Mouse (Mus musculus) kidney, postnatal 10 days (tissue): ENCODE data around the gene Commd1.
A peak's percentile ranks its signal among the peaks of the same experiment; 100 is the strongest.

Experiments used
- DNase-seq: peaks from one replicate; pipeline ENCODE4 v3.0.0; 2021; ENCODE audit warnings: mixed read lengths

Commd1 gene

GRCm38 (mm10) chr11:22937716-22938316, 44.4 kb downstream of the Commd1 start:
- DNase-seq, result no peak

DNA sequence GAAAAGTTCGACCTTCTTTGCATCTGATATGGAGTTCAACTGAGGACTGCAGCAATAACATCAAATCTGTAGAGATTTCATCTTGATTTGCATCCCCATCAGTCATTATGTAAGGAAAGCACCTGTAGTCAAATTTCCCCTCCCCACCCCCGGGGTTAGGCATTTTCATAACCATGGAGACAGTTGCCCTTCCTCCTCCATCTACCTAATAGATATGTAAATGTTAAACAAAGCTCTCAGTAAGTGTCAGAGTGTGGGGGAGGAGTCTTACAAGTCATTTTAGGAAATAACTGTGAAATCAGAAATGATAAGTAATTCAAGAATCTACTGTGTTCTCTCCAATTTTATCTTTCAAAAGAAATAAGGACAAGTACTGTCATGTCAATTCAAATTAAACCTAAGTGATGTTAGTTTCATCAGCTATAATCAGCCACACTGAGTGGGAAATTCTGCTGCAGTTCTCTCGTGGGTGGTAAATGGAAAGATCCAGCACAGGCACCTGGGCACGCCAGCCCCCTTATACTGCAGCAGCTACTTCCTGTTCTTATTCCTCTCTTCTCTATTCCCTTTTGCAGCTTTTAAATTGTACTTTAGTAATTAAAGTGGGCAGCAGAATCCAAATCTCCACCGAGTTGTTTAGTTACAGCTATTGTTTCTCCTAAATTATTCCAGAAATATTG, 45.6 kb downstream of the Commd1 start:
- no peak for DNase-seq

DNA sequence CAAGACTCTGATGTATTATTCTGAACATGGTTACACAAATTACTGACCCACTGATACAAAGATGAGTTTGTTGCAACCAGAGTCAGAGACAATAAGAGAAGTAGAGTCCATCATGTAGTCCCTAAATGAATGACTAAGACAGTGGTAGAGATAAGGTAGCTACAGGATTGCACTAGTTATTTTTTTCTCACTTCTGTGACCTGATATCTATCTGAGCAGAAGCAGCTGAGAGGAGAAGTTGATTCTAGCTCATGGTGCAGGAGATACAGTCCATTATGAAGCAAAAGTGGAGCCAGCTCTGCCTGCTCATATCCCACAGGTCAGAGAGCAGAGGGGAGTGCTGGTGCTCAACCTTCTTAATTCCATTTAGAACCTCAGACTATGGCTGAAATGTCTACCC, 50.0 kb downstream of the Commd1 start:
- DNase-seq, result no peak

- DNase-seq, result no peak
Measured at GRCm38 (mm10) chr11:22931320-22931905, 50.8 kb downstream of the Commd1 start.

DNA sequence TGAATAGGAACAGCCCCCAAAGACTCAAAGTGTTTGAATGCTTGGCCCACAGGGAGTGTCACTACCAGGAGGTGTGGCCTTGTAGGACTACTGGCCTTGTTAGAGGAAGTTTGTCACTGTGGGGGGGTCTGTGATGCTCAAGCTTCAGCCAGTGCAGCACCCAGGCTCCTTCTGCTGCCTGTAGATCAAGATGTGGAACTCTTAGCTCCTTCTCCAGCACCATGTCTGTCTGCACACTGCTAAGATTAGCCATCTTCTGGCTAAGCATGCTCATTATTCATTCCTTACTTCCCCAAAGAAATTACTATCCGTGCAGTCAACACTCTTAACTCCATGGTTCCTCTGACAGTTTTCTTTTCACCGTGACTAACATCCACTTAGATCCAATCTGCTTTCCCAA, 52.1 kb downstream of the Commd1 start:
- DNase-seq, result no peak

GRCm38 (mm10) chr11:22928586-22929169, 53.5 kb downstream of the Commd1 start:
- DNase-seq, result no peak

DNA sequence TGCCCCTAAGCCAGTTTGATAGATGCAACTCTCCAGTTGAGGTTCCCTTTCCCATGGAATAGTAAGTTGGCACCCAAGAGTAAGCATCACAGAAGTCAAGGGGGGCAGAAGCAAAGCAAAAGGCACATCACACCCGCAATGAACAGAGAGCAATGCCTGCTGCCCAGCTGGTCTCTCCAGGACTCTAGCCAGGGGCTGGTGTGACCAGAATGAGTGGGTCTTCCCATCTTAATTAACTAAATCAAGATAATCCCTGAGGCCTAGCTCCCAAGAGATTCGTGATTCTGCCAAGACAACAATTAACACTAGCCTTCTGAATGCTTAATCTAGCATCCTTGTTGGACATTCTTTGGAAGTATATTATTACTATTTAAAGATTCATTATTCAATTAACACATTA, 58.6 kb downstream of the Commd1 start:
- DNase-seq, result no peak

- no peak for DNase-seq
Measured at GRCm38 (mm10) chr11:22922546-22922945, 59.6 kb downstream of the Commd1 start.

DNA sequence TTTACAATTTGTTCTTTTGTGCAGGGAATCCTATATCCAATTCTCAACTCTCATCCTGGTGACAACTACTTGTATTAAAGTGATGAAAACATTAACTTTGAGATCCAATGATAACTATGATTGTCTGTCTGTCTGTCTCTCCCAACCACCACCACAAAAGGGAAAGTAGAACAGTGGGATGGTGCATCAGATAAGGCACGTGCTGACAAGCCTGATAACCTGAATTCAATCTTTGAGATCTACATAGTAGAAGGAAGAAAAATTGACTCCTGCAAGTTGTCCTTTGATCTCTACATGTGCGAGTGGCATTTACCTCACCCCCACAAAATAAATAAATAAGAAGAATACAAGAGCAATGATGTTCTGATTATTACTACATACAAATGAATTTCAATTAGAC, 62.8 kb downstream of the Commd1 start:
- no peak for DNase-seq

- DNase-seq, result no peak
Measured at GRCm38 (mm10) chr11:22917786-22918185, 64.4 kb downstream of the Commd1 start.

- no peak for DNase-seq
Measured at GRCm38 (mm10) chr11:22913744-22914143, 68.4 kb downstream of the Commd1 start.

DNA sequence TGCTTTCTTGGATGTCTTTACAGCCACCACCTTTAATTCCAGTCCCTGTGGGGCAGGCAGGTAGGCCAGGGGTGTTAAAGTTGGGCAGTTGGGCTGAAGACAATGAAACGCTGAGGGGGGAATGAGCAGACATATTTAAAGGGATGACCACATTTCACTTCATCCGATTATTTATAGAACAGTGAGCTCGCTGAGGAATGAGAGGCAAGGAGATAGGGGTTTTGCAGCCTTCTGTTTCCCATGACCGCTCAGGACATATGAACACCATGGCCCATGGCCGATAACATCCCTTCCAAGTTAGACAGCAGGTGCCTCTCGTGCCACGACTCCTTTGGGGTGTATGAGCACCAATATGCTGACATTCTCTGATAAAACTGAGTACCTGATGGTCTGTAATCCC, 70.4 kb downstream of the Commd1 start:
- DNase-seq, result no peak

DNA sequence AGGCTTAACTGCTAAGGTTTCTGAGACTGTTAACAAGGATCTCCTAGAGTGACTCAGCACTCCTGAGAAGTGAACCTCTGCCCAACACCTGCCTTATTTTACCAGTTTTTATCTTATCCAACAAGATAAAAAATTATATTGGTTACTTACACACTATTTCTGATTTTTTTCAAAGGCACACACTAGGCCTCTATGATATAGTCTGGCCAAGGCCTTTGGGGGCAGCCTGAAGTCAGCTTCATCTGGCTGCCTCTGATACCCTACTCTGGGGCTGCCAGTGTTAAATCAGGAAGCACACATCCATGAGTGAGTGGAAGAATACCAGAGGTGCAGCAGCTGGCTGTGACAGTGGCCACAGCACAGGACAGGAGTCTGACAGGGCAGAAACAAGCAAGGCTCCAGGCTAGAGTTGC, 75.7 kb downstream of the Commd1 start:
- DNase-seq, result no peak

DNA sequence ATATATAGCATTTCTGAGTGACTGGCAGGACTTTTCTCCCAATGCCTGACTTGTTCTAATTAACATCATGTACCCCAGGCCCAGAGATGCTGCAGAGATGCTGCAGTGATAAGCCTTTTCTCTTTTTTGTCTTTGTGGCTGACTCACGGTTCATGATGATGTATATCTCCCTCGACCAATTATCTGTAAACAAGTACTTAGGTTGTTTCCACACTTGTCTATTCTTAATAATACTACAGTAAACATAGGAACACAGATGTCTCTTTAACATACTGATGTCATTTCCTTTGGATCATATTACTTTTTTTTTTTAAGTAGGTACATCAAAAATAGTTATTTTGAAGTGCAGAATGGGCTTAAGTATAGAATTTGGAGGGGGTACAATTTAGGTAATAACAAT, 79.3 kb downstream of the Commd1 start:
- no peak for DNase-seq

DNA sequence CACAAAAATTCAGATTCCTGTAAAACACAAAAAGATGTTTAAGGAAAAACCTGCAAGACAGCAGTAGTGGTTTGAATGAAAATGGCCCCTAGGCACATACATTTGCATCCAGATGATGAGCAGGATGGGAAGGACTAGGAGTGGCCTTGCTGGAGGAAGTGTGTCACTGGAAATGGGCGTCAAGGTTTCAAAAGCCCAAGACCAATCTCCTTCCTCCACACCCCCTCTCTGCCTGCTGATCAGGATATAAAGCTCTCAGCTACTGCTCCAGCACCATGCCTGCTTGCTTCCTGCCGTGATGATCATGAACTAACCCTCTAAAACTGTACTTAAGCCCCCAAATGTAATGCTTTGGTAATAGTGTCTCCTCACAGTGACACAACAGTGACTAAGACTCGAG, 82.1 kb downstream of the Commd1 start:
- no peak for DNase-seq

DNA sequence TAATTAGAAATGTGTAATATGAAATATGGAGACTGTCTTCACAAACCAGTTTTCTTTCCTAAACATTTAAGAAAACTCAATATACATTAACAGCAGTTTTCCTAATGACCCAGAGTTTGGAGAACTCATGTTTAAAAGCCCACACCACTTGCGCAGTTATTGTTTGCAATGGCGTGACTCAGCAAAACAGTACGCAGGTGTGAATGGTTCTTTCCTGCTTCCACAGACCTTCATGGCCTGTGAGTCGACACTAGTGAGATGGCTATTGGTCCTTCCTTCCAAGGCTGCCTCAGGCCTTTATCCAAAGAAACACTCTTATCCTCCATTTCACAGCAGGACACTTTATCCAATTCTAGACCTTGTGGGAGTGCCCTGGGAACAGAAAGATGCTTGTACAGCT, 84.5 kb downstream of the Commd1 start:
- no peak for DNase-seq

- DNase-seq, result no peak
Measured at GRCm38 (mm10) chr11:22897127-22897526, 85.1 kb downstream of the Commd1 start.

GRCm38 (mm10) chr11:22893075-22893474, 89.1 kb downstream of the Commd1 start:
- no peak for DNase-seq

DNA sequence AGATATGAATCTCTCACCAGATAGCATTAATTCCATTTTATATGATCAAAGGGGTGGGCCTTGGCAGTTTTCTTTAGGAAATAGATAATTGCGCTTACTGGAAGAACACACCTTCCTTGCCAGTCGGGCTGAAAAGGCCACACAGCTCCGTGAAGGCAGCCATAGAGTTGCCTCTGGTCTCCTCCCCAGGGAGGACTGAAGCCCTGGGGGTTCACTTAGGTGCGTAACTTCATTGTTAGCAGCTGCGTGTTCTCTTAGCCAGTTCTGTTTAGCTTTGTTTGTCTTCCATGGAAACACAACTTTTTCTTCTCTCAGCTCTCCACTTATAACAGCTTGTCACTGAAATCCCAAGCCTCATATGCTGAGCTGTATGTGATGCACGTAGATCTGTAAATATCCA, 89.7 kb downstream of the Commd1 start:
- DNase-seq, result no peak

DNA sequence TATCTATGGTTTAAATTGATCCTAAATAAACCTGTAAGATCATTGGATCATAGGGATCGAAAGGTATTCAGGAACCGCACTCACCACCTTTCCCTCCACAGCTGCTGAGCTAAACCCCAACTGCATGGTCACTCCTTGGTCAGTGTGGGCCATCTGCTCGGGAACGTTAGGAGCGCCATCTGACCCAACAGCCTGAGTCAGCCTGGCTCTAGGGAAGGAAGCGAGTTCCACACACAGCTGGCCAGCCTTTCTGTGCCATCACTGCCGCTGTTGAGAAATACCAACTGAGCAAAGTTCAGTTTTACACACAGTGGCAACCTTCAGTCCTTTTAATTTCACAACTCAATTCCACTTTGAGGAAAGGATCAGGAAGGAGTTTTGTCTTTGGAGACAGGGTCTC, 90.3 kb downstream of the Commd1 start:
- DNase-seq, result no peak

DNA sequence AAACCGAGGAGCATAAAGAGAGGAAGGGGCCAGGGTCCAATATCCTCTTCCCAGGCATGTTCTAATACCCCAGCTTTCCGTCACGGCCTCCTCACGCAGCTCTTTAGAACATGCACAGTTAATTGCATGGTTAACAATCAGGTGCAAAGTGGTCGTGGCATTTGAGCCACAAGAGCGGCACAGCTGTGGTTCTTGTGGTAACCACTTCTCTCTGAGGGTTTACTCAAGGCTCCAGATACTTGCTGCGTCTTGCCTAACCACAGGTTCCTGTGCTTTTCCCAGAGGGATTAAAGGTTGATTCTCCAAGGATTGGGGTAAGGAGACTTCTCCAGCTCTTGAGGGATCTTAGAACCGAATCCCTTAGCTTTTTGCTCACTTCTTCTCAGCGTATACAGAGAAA, 90.9 kb downstream of the Commd1 start:
- no peak for DNase-seq

DNA sequence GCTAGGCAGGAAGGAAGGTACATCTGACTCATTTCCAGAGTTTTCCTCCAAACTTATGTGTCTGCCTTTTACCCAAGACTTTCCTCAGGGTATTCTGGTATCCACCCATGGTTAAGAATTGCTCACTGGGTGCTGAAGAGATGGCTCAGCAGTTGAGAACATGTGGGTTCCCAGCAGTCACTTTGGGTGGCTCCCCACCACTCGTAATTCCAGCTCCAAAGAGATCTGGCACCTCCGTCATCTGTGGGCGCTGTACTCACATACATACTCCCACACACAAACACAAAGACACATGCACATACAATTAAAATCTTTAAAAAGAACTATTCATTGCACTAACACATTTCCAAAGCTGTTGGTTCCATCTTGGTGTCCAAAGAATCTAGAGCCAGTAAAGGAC, 93.0 kb downstream of the Commd1 start:
- no peak for DNase-seq

DNA sequence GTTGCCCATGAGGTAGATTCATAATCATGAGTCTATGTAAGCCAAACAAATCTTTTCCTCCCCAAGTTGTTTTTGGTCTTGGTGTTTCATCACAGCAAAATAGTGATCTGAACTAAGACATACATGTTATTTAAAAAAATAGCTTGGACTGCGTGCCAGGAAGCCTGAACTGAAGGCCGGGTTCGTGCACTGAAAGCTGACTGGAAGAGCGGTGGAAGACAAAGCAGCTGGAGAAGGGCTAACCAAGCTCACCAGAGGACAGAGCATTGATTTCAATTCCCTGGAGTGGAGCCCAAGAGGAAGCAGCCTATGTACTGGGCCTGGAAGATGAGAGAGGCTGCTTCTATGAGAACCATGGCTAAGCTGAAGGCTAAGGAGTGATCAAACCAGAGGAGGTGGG, 95.2 kb downstream of the Commd1 start:
- peak; percentile 46 for DNase-seq

DNA sequence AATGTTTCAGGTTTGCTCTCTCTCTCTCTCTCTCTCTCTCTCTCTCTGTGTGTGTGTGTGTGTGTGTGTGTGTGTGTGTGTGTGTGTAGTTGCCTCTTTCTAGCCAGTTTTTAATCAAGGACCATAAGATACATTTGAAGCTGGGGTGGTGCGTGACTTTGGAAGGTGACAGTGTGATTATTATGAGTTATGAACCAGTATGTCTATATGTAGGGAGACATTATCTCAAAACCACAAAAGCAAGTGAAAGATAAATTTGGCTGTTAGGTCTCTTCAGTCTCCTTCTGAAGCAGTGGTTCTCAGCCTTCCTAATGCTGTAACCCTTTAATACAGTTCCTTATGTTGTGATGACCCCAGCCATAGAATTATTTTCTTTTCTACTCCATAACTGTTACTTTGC, 96.8 kb downstream of the Commd1 start:
- no peak for DNase-seq
